Mouse (Mus musculus) heart, embryonic 12.5 days (tissue): ENCODE data around the gene Lrrc8d. TPM values are rescaled to one million over a fixed set of nuclear protein-coding genes. Genes with fewer than 3 reads are reported as not detected.

Experiments used
- ATAC-seq: fragments of 200-750 bp; cut with Nextera tagmentation; 2 replicates; pipeline ENCODE4 v1.8.0; 2017; ENCODE audit warnings: moderate TSS enrichment, moderate library complexity; ENCODE audit not compliant: insufficient number of reproducible peaks, low FRiP score
- H3K27ac ChIP-seq: fragments of 300-500 bp; sonication (generic); 2 replicates; pipeline ENCODE4 v1.5.1; 2016; ENCODE audit warnings: mild to moderate bottlenecking, moderate library complexity; ENCODE audit not compliant: poor library complexity, severe bottlenecking
- H3K27me3 ChIP-seq: fragments of 300-500 bp; sonication (generic); replicated peaks from 2 replicates; pipeline ENCODE4 v1.6.1; 2016; ENCODE audit warnings: mild to moderate bottlenecking, moderate library complexity
- H3K36me3 ChIP-seq: fragments of 300-500 bp; sonication (generic); 2 replicates; pipeline ENCODE4 v1.6.1; 2016; ENCODE audit warnings: mild to moderate bottlenecking, moderate library complexity
- H3K4me1 ChIP-seq: fragments of 300-500 bp; sonication (generic); replicated peaks from 2 replicates; pipeline ENCODE4 v1.6.1; 2016; ENCODE audit warnings: mild to moderate bottlenecking
- H3K4me2 ChIP-seq: fragments of 300-500 bp; sonication (generic); 2 replicates; pipeline ENCODE4 v1.6.1; 2016; ENCODE audit warnings: mild to moderate bottlenecking, moderate library complexity
- H3K4me3 ChIP-seq: fragments of 300-500 bp; sonication (generic); 2 replicates; pipeline ENCODE4 v1.5.1; 2016; ENCODE audit warnings: mild to moderate bottlenecking
- H3K9ac ChIP-seq: fragments of 300-500 bp; sonication (generic); 2 replicates; pipeline ENCODE4 v1.6.1; 2016; ENCODE audit warnings: mild to moderate bottlenecking, moderate library complexity
- H3K9me3 ChIP-seq: fragments of 300-500 bp; sonication (generic); replicated peaks from 2 replicates; pipeline ENCODE4 v1.6.1; 2016; ENCODE audit warnings: mild to moderate bottlenecking, moderate library complexity
- WGBS: fragments of 180-500 bp; shearing (Covaris S2); methylation state at CpG from one replicate; pipeline ENCODE4 v1.1.7; 2016; 5-methylcytosine and 5-hydroxymethylcytosine counted together
- polyA plus RNA-seq: library from polyadenylated mRNA; unstranded; fragments of >200 nt; fragmentation: Nextera tagmentation; extraction: Ambion mirVana; gene quantifications from 2 replicates; pipeline ENCODE4 v1.2.1, GENCODE M21; 2016

Gene Lrrc8d
- polyA plus RNA-seq, 1 experiment from 2014 or later = 10.7 TPM

GRCm38 (mm10) chr5:105839740-105840310 is 140.1 kb downstream of the Lrrc8d start:
- no peak overlapping the region for H3K27ac ChIP-seq
- H3K27me3 ChIP-seq = 0 out of 2 replicates have a peak, but pooled peaks cover 6% of the 10 kb centered on the region
- no peak overlapping the region for H3K4me2 ChIP-seq
- H3K9me3 ChIP-seq = no peaks in the 10 kb centered on the region
- H3K4me3 ChIP-seq = no peak overlapping the region
- H3K36me3 ChIP-seq = no peaks in the 10 kb centered on the region
- peaks cover 7% of the 10 kb centered on the region for H3K4me1 ChIP-seq
- H3K9ac ChIP-seq = no peak overlapping the region
- ATAC-seq = no peak
- 61% methylated on average over 13 of the region's 13 CpGs for WGBS

- no peak for ATAC-seq
- H3K4me1 ChIP-seq = no peaks in the 10 kb centered on the region
- no peak overlapping the region for H3K27ac ChIP-seq
- WGBS = 69% methylated on average over 10 of the region's 10 CpGs
- H3K36me3 ChIP-seq = no peaks in the 10 kb centered on the region
- H3K4me2 ChIP-seq = no peak overlapping the region
- 0 out of 2 replicates have a peak, but pooled peaks cover 4% of the 10 kb centered on the region for H3K27me3 ChIP-seq
- no peak overlapping the region for H3K4me3 ChIP-seq
- H3K9ac ChIP-seq = no peak overlapping the region
- H3K9me3 ChIP-seq = no peaks in the 10 kb centered on the region
Measured at GRCm38 (mm10) chr5:105844044-105844753, 144.4 kb downstream of the Lrrc8d start.

- Histone ChIP-seq H3K4me1 (0 out of 2 replicates have a peak, but pooled peaks cover 3% of the 10 kb centered on the region), H3K9ac (no peak overlapping the region), H3K4me3 (no peak overlapping the region), H3K4me2 (no peak overlapping the region), H3K36me3 (no peaks in the 10 kb centered on the region), H3K27ac (no peak overlapping the region), H3K9me3 (no peaks in the 10 kb centered on the region), H3K27me3 (0 out of 2 replicates have a peak, but pooled peaks cover 4% of the 10 kb centered on the region)
- ATAC-seq = no peak
- 82% methylated on average over 2 of the region's 2 CpGs for WGBS
Measured at GRCm38 (mm10) chr5:105845041-105845440, 145.3 kb downstream of the Lrrc8d start.

GRCm38 (mm10) chr5:105847726-105848125 is 148.0 kb downstream of the Lrrc8d start:
- H3K9ac ChIP-seq = no peak overlapping the region
- H3K4me2 ChIP-seq = no peak overlapping the region
- H3K27ac ChIP-seq = no peak overlapping the region
- 0 out of 2 replicates have a peak, but pooled peaks cover 3% of the 10 kb centered on the region for H3K4me1 ChIP-seq
- 0 out of 2 replicates have a peak, but pooled peaks cover 4% of the 10 kb centered on the region for H3K27me3 ChIP-seq
- 82% methylated on average over 8 of the region's 8 CpGs for WGBS
- ATAC-seq = no peak
- no peaks in the 10 kb centered on the region for H3K9me3 ChIP-seq
- no peaks in the 10 kb centered on the region for H3K36me3 ChIP-seq
- H3K4me3 ChIP-seq = no peak overlapping the region

GRCm38 (mm10) chr5:105849222-105849621 is 149.5 kb downstream of the Lrrc8d start:
- Histone ChIP-seq H3K9me3 (no peaks in the 10 kb centered on the region), H3K9ac (no peak overlapping the region), H3K36me3 (no peaks in the 10 kb centered on the region), H3K4me2 (no peak overlapping the region), H3K4me3 (no peak overlapping the region), H3K27ac (no peak overlapping the region), H3K4me1 (0 out of 2 replicates have a peak, but pooled peaks cover 3% of the 10 kb centered on the region), H3K27me3 (peaks cover 11% of the 10 kb centered on the region)
- ATAC-seq = no peak
- WGBS = 69% methylated on average over 4 of the region's 4 CpGs

GRCm38 (mm10) chr5:105849643-105850042 is 149.9 kb downstream of the Lrrc8d start:
- Histone ChIP-seq H3K4me1 (0 out of 2 replicates have a peak, but pooled peaks cover 3% of the 10 kb centered on the region), H3K9ac (no peak overlapping the region), H3K27me3 (peaks cover 11% of the 10 kb centered on the region), H3K9me3 (no peaks in the 10 kb centered on the region), H3K36me3 (no peaks in the 10 kb centered on the region), H3K27ac (no peak overlapping the region), H3K4me3 (no peak overlapping the region), H3K4me2 (no peak overlapping the region)
- no peak for ATAC-seq
- WGBS = 52% methylated on average over 3 of the region's 3 CpGs

- Histone ChIP-seq H3K9me3 (no peaks in the 10 kb centered on the region), H3K36me3 (no peaks in the 10 kb centered on the region), H3K4me3 (no peak overlapping the region), H3K4me1 (0 out of 2 replicates have a peak, but pooled peaks cover 3% of the 10 kb centered on the region), H3K4me2 (no peak overlapping the region), H3K27me3 (peaks cover 18% of the 10 kb centered on the region), H3K27ac (no peak overlapping the region), H3K9ac (no peak overlapping the region)
- WGBS = 79% methylated on average over 9 of the region's 9 CpGs
- ATAC-seq = no peak
Measured at GRCm38 (mm10) chr5:105853271-105853670, 153.5 kb downstream of the Lrrc8d start.

GRCm38 (mm10) chr5:105857486-105857885 is 157.7 kb downstream of the Lrrc8d start:
- Histone ChIP-seq H3K9ac (no peak overlapping the region), H3K27me3 (peaks cover 14% of the 10 kb centered on the region)
- ATAC-seq = no peak

GRCm38 (mm10) chr5:105858754-105859694 is 159.3 kb downstream of the Lrrc8d start:
- Histone ChIP-seq H3K4me3 (no peak overlapping the region), H3K27me3 (peaks cover 7% of the 10 kb centered on the region; the same call in 1 of the 2 replicates), H3K9me3 (no peaks in the 10 kb centered on the region), H3K9ac (no peak overlapping the region), H3K4me1 (0 out of 2 replicates have a peak, but pooled peaks cover 11% of the 10 kb centered on the region), H3K4me2 (no peak overlapping the region), H3K27ac (no peak overlapping the region), H3K36me3 (no peaks in the 10 kb centered on the region)
- WGBS = 56% methylated on average over 8 of the region's 8 CpGs
- no peak for ATAC-seq

More at GRCm38 (mm10) chr5:105857486-105857885, 157.7 kb downstream of the Lrrc8d start:
- Histone ChIP-seq H3K4me3 (no peak overlapping the region), H3K27ac (no peak overlapping the region), H3K4me1 (0 out of 2 replicates have a peak, but pooled peaks cover 11% of the 10 kb centered on the region), H3K36me3 (no peaks in the 10 kb centered on the region), H3K4me2 (no peak overlapping the region), H3K9me3 (no peaks in the 10 kb centered on the region)
- 85% methylated on average over 5 of the region's 5 CpGs for WGBS

- Histone ChIP-seq H3K9ac (no peak overlapping the region), H3K4me2 (no peak overlapping the region), H3K27ac (no peak overlapping the region), H3K36me3 (no peaks in the 10 kb centered on the region), H3K4me3 (no peak overlapping the region), H3K4me1 (0 out of 2 replicates have a peak, but pooled peaks cover 11% of the 10 kb centered on the region), H3K9me3 (no peaks in the 10 kb centered on the region), H3K27me3 (peaks cover 4% of the 10 kb centered on the region; the same call in 1 of the 2 replicates)
- 48% methylated on average over 11 of the region's 11 CpGs for WGBS
- no peak for ATAC-seq
Measured at GRCm38 (mm10) chr5:105859716-105860460, 160.1 kb downstream of the Lrrc8d start.
